Mouse (Mus musculus) thymus, postnatal 25 days (tissue): ENCODE results near the gene Zc3h18.

Source experiments
- DNase-seq: peaks from one replicate; pipeline ENCODE4 v3.0.0; 2022

Zc3h18 gene

GRCm38 (mm10) chr8:122347811-122348552, 28.4 kb upstream of the Zc3h18 start:
- no peak for DNase-seq

GRCm38 (mm10) chr8:122349357-122350297, 26.8 kb upstream of the Zc3h18 start:
- DNase-seq = no peak

- no peak for DNase-seq
These were observed 25.9 kb upstream of the Zc3h18 start for GRCm38 (mm10) chr8:122350309-122351089.

GRCm38 (mm10) chr8:122354157-122354556, 22.3 kb upstream of the Zc3h18 start:
- DNase-seq = no peak

- no peak for DNase-seq
These were observed 20.5 kb upstream of the Zc3h18 start for GRCm38 (mm10) chr8:122355642-122356606.

- no peak for DNase-seq
These were observed 19.2 kb upstream of the Zc3h18 start for GRCm38 (mm10) chr8:122357202-122357601.

GRCm38 (mm10) chr8:122357641-122358040, 18.8 kb upstream of the Zc3h18 start:
- no peak for DNase-seq

- no peak for DNase-seq
These were observed 17.2 kb upstream of the Zc3h18 start for GRCm38 (mm10) chr8:122359111-122359775.

GRCm38 (mm10) chr8:122360696-122361416, 15.6 kb upstream of the Zc3h18 start, which contains the start of gene Trhr2:
Gene Trhr2 (minus strand): TSS chr8:122360746.
- DNase-seq = no peak

GRCm38 (mm10) chr8:122362271-122362670, 14.1 kb upstream of the Zc3h18 start:
- no peak for DNase-seq

- no peak for DNase-seq
These were observed 13.4 kb upstream of the Zc3h18 start for GRCm38 (mm10) chr8:122362967-122363366.

GRCm38 (mm10) chr8:122368494-122368893, 7.9 kb upstream of the Zc3h18 start:
- DNase-seq = no peak

- peak; percentile 48 for DNase-seq
These were observed 6.7 kb upstream of the Zc3h18 start for GRCm38 (mm10) chr8:122369665-122370064.

GRCm38 (mm10) chr8:122371706-122372105, 4.7 kb upstream of the Zc3h18 start:
- DNase-seq = no peak

GRCm38 (mm10) chr8:122375320-122375719, 1.1 kb upstream of the Zc3h18 start:
- DNase-seq = no peak

- DNase-seq = no peak
These were observed 551 bp upstream of the Zc3h18 start for GRCm38 (mm10) chr8:122375751-122376364.

GRCm38 (mm10) chr8:122383039-122383438, 6.6 kb downstream of the Zc3h18 start:
- DNase-seq = no peak

- no peak for DNase-seq
These were observed 12.9 kb downstream of the Zc3h18 start for GRCm38 (mm10) chr8:122389357-122389756.

GRCm38 (mm10) chr8:122390758-122391157, 14.3 kb downstream of the Zc3h18 start:
- DNase-seq = no peak

GRCm38 (mm10) chr8:122393717-122394116, 17.3 kb downstream of the Zc3h18 start:
- DNase-seq = no peak
